In genomic region chr6:14901183-14901970, GRCm38 (mm10) we compare ENCODE assay signal across 9 mouse cellular contexts. TPM values are rescaled to one million over a fixed set of nuclear protein-coding genes. Genes with fewer than 3 reads are reported as not detected.
DNase-seq lines count a peak whose midpoint lies in the region; ATAC-seq and TF ChIP-seq lines count a peak whose summit lies in the region.
"Had no signal": no experiment of that assay in that cellular context is flagged by ENCODE, and none has a peak within 500 bp of the region (broad histone marks: within the 10 kb centered on the region; RNA-seq: fewer than 3 reads in every experiment).

Gene Foxp2, plus strand, starts transcription at chr6:14901349.

- H3K4me2 ChIP-seq in forebrain, embryonic 15.5 days (replicated peaks), result peak within 1 kb of the TSS; percentile 93
- H3K4me2 ChIP-seq in stomach, postnatal 0 days (replicated peaks; ENCODE audit: low read depth), result peak within 1 kb of the TSS; percentile 88

- no peak for ATAC-seq in erythroblast, adult 5-6 weeks (replicated peaks; ENCODE audit: low FRiP score, poor library complexity, severe bottlenecking)
- ATAC-seq in forebrain, embryonic 15.5 days (replicated peaks), result peak; percentile 84
- ATAC-seq in stomach, postnatal 0 days (ENCODE audit: low FRiP score, low TSS enrichment), result peak; percentile 82

- no peak for TF ChIP-seq EP300 in stomach, postnatal 0 days (optimal IDR thresholded peaks at IDR 0.05)

- H3K36me3 ChIP-seq in erythroblast, embryonic 14.5 days (ENCODE audit: control insufficient read depth), result no peaks in the 10 kb centered on the region
- no peaks in the 10 kb centered on the region for H3K36me3 ChIP-seq in forebrain, embryonic 15.5 days
- H3K36me3 ChIP-seq in midbrain, embryonic 10.5 days, result no peaks in the 10 kb centered on the region
- no peaks in the 10 kb centered on the region for H3K36me3 ChIP-seq in stomach, postnatal 0 days (ENCODE audit: control insufficient read depth, insufficient read depth, low read length)

- H3K27ac ChIP-seq in forebrain, embryonic 15.5 days (replicated peaks), result peak within 1 kb of the TSS; percentile 84
- peak within 1 kb of the TSS; percentile 94 for H3K27ac ChIP-seq in midbrain, embryonic 10.5 days (replicated peaks)
- peak within 1 kb of the TSS; percentile 92 for H3K27ac ChIP-seq in stomach, postnatal 0 days (replicated peaks)
- H3K27ac ChIP-seq: macrophage had no signal

- no peaks in the 10 kb centered on the region for H3K9me3 ChIP-seq in erythroblast, embryonic 14.5 days (ENCODE audit: control insufficient read depth, low read length)
- H3K9me3 ChIP-seq in forebrain, embryonic 15.5 days, result no peaks in the 10 kb centered on the region
- no peaks in the 10 kb centered on the region for H3K9me3 ChIP-seq in midbrain, embryonic 10.5 days (replicated peaks)
- H3K9me3 ChIP-seq in stomach, postnatal 0 days (ENCODE audit: control insufficient read depth, low read length), result no peaks in the 10 kb centered on the region

- no peaks in the 10 kb centered on the region; the same call in 1 of the 2 replicates for H3K4me1 ChIP-seq in erythroblast, embryonic 14.5 days (ENCODE audit: control insufficient read depth)
- peaks cover 40% of the 10 kb centered on the region for H3K4me1 ChIP-seq in forebrain, embryonic 15.5 days
- peaks cover 57% of the 10 kb centered on the region for H3K4me1 ChIP-seq in midbrain, embryonic 10.5 days
- H3K4me1 ChIP-seq in stomach, postnatal 0 days (replicated peaks; ENCODE audit: control insufficient read depth, insufficient read depth), result peaks cover 7% of the 10 kb centered on the region; the same call in 1 of the 2 replicates

- intact Hi-C loops in heart, postnatal 36 days (cut with DNase I), result loop anchor here (2.0 kb wide), 1 partner anchor 283 kb away; no protein-coding TSS in a partner anchor
- intact Hi-C loops in left cerebral cortex, postnatal 36 days (cut with DNase I), result loop anchor here (5.0 to 10.0 kb wide), 3 partner anchors 286 to 1893 kb away; no protein-coding TSS in a partner anchor

- peak within 1 kb of the TSS; percentile 78 for H3K9ac ChIP-seq in forebrain, embryonic 15.5 days (replicated peaks)
- peak within 1 kb of the TSS; percentile 86 for H3K9ac ChIP-seq in stomach, postnatal 0 days (ENCODE audit: low read length)

- peaks cover 66% of the 10 kb centered on the region for H3K27me3 ChIP-seq in erythroblast, embryonic 14.5 days (ENCODE audit: control insufficient read depth)
- H3K27me3 ChIP-seq in forebrain, embryonic 15.5 days, result no peaks in the 10 kb centered on the region
- H3K27me3 ChIP-seq in midbrain, embryonic 10.5 days (ENCODE audit: low read depth, poor library complexity, severe bottlenecking), result peaks cover 18% of the 10 kb centered on the region
- no peaks in the 10 kb centered on the region for H3K27me3 ChIP-seq in stomach, postnatal 0 days (ENCODE audit: control insufficient read depth, insufficient read depth, low read length)

- peak within 1 kb of the TSS; percentile 46 for H3K4me3 ChIP-seq in erythroblast, embryonic 14.5 days (replicated peaks)
- peak within 1 kb of the TSS; percentile 82 for H3K4me3 ChIP-seq in forebrain, embryonic 15.5 days
- H3K4me3 ChIP-seq in midbrain, embryonic 10.5 days, result peak within 1 kb of the TSS; percentile 83
- H3K4me3 ChIP-seq in stomach, postnatal 0 days (ENCODE audit: low read depth, low read length), result peak within 1 kb of the TSS; percentile 77

- DNase-seq in adrenal gland, postnatal 10 days, result peak; percentile 64
- DNase-seq in heart, postnatal 36 days, result peak; percentile 43 to 48
- DNase-seq in left cerebral cortex, postnatal 36 days (ENCODE audit: low spot score in 2 of 2), result peak; percentile 38 to 42
- DNase-seq in midbrain, embryonic 10.5 days (ENCODE audit: low spot score), result peak; percentile 81
- DNase-seq in stomach, postnatal 0 days (ENCODE audit: low spot score), result peak; percentile 87

- 0 out of 2 replicates have a peak, but pooled peaks have one; percentile 1 for TF ChIP-seq CTCF in stomach, postnatal 0 days (IDR thresholded peaks at IDR 0.05; ENCODE audit: low read depth)

- under 1% methylated on average over 80 of the region's 80 CpGs for WGBS in forebrain, embryonic 15.5 days
- WGBS in midbrain, embryonic 10.5 days, result under 1% methylated on average over 80 of the region's 80 CpGs
- under 1% methylated on average over 55 of the region's 80 CpGs for WGBS in stomach, postnatal 0 days

RNA-seq across cellular contexts. Expression of gene Foxp2, which starts in this region (rescaled TPM):
- 0.01 and 0.02 TPM in 2 replicates for polyA plus RNA-seq in erythroblast, embryonic 14.5 days (2012)
- total RNA-seq in erythroblast, adult 5-6 weeks (2015; ENCODE audit: low replicate concordance), result not detected in 2 replicates
- total RNA-seq in erythroblast, adult 5-6 weeks (2017; ENCODE audit: low replicate concordance), result 0.17 TPM in 1 of 2 replicates, not detected in the other
- 1 to 10 TPM; 5.5 to 7.0 TPM for total RNA-seq in adrenal gland, postnatal 10 days (2021)
- polyA plus RNA-seq in forebrain, embryonic 15.5 days (2015; fragmentation: Nextera tagmentation; extraction: Ambion mirVana), result 38.4 and 43.4 TPM in 2 replicates
- total RNA-seq in heart, postnatal 36 days (2021), result 1 to 10 TPM; 2.6 to 3.2 TPM
- 10 to 100 TPM; 10.3 to 17.7 TPM for total RNA-seq in left cerebral cortex, postnatal 36 days (2021)
- polyA plus RNA-seq in midbrain, embryonic 10.5 days (2016; fragmentation: Nextera tagmentation; extraction: Ambion mirVana), result 35.9 and 45.1 TPM in 2 replicates
- 11.0 and 13.1 TPM in 2 replicates for polyA plus RNA-seq in stomach, postnatal 0 days (2015; fragmentation: Nextera tagmentation; extraction: Ambion mirVana)
- polyA plus RNA-seq: macrophage had no signal

Comparison
In these comparisons a context has a peak if more than half of its experiments do, and no peak if none do; other contexts are left out.
1. RNA of gene Foxp2 (polyA plus RNA-seq): 38.4 to 43.4 TPM in forebrain, embryonic 15.5 days, 35.9 to 45.1 TPM in midbrain, embryonic 10.5 days and 11.0 to 13.1 TPM in stomach, postnatal 0 days; 0.01 to 0.02 TPM in erythroblast, embryonic 14.5 days; every median in the first group is over 10 times any median in the second.
2. Peak in every context shown above with its lines, with median percentiles within 50 percentile points of each other: H3K4me3 ChIP-seq, DNase-seq and H3K27ac ChIP-seq.